Mouse (Mus musculus) testis, adult 2 months (tissue): ENCODE data around the gene Pitx2.

ENCODE experiments used
- CTCF ChIP-seq: fragments of 200-500 bp; IDR thresholded peaks from 2 replicates; pipeline ENCODE4 v1.5.1; 2012; ENCODE audit warnings: low read depth, mild to moderate bottlenecking, inconsistent platforms, low read length, moderate library complexity; ENCODE audit not compliant: control insufficient read depth, insufficient read depth, insufficient replicate concordance
- POLR2A ChIP-seq: fragments of 200-500 bp; IDR thresholded peaks from 2 replicates; pipeline ENCODE4 v1.6.1; 2012; ENCODE audit warnings: low read depth, mild to moderate bottlenecking, inconsistent platforms, low read length, moderate library complexity; ENCODE audit not compliant: control insufficient read depth

DNA sequence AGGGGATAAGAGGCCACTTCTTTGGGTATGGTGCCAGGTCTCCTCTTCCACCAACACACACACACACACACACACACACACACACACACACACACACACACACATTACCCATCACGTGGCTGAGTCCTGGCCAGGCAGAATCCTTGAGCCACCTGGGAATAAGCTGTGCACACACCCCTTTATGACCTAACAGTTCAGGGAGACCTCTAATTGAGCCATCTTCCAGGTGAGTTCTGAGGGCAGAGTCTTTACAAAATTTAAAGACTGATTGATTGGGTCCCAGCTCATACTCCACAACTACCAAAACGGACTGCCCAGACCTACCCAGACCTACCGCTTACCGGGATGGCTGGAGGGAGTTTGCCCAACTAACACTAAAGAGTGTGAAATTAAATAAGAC, 10.1 kb downstream of the Pitx2 start:
- TF ChIP-seq POLR2A (no peak), CTCF (no peak)
